Mouse (Mus musculus) hindbrain, embryonic 15.5 days (tissue): ENCODE measurements at regions not wholly inside any gene's neighbourhood (a gene's known extent, or its start where the extent isn't known, plus 50 kb on each side); places are given as distances from the start of the nearest gene placed in this dataset.

Experiments
- ATAC-seq: fragments of 200-750 bp; cut with Nextera tagmentation; 2 replicates; pipeline ENCODE4 v1.8.0; 2017; ENCODE audit warnings: low read depth, moderate number of reproducible peaks, moderate TSS enrichment; ENCODE audit not compliant: low FRiP score
- H3K27ac ChIP-seq: fragments of 300-500 bp; sonication (generic); replicated peaks from 2 replicates; pipeline ENCODE4 v1.5.1; 2015; ENCODE audit warnings: mild to moderate bottlenecking, inconsistent platforms
- H3K27me3 ChIP-seq: fragments of 300-500 bp; sonication (generic); 2 replicates; pipeline ENCODE4 v1.6.1; 2015; ENCODE audit warnings: control low read depth, inconsistent platforms
- H3K36me3 ChIP-seq: fragments of 300-500 bp; sonication (generic); 2 replicates; pipeline ENCODE4 v1.6.1; 2015; ENCODE audit warnings: control low read depth, inconsistent platforms
- H3K4me1 ChIP-seq: fragments of 300-500 bp; sonication (generic); replicated peaks from 2 replicates; pipeline ENCODE4 v1.6.1; 2015; ENCODE audit warnings: control low read depth, inconsistent platforms
- H3K4me2 ChIP-seq: fragments of 300-500 bp; sonication (generic); 2 replicates; pipeline ENCODE4 v1.6.1; 2015; ENCODE audit warnings: moderate library complexity, mild to moderate bottlenecking, inconsistent platforms
- H3K4me3 ChIP-seq: fragments of 300-500 bp; sonication (generic); 2 replicates; pipeline ENCODE4 v1.5.1; 2015; ENCODE audit warnings: mild to moderate bottlenecking, inconsistent platforms
- H3K9ac ChIP-seq: fragments of 300-500 bp; sonication (generic); 2 replicates; pipeline ENCODE4 v1.6.1; 2015; ENCODE audit warnings: inconsistent platforms
- H3K9me3 ChIP-seq: fragments of 300-500 bp; sonication (generic); 2 replicates; pipeline ENCODE4 v1.6.1; 2016; ENCODE audit warnings: control low read depth, inconsistent platforms
- WGBS: fragments of 180-500 bp; shearing (Covaris S2); methylation state at CpG from one replicate; pipeline ENCODE4 v1.1.7; 2015; 5-methylcytosine and 5-hydroxymethylcytosine counted together

GRCm38 (mm10) chr5:53384026-53384425 is 81.9 kb upstream of the Rbpj start:
- Histone ChIP-seq H3K36me3 (no peaks in the 10 kb centered on the region), H3K27ac (no peak overlapping the region), H3K4me3 (no peak overlapping the region), H3K9me3 (no peaks in the 10 kb centered on the region), H3K9ac (no peak overlapping the region), H3K4me1 (0 out of 2 replicates have a peak, but pooled peaks cover 6% of the 10 kb centered on the region), H3K27me3 (no peaks in the 10 kb centered on the region), H3K4me2 (no peak overlapping the region)
- ATAC-seq = no peak
- WGBS = 84% methylated on average over 7 of the region's 7 CpGs

GRCm38 (mm10) chr5:53385513-53386148 is 80.3 kb upstream of the Rbpj start:
- 89% methylated on average over 3 of the region's 3 CpGs for WGBS
- no peaks in the 10 kb centered on the region for H3K36me3 ChIP-seq
- ATAC-seq = no peak

GRCm38 (mm10) chr5:53393571-53393970 is 72.4 kb upstream of the Rbpj start:
- WGBS = 88% methylated on average over 2 of the region's 2 CpGs

More at GRCm38 (mm10) chr5:53385513-53386148, 80.3 kb upstream of the Rbpj start:
- H3K9ac ChIP-seq = no peak overlapping the region
- no peak overlapping the region for H3K27ac ChIP-seq
- no peak overlapping the region for H3K4me3 ChIP-seq
- H3K4me2 ChIP-seq = no peak overlapping the region
- H3K27me3 ChIP-seq = no peaks in the 10 kb centered on the region
- H3K4me1 ChIP-seq = no peaks in the 10 kb centered on the region
- no peaks in the 10 kb centered on the region for H3K9me3 ChIP-seq

GRCm38 (mm10) chr5:53394560-53394959 is 71.4 kb upstream of the Rbpj start:
- H3K36me3 ChIP-seq = no peaks in the 10 kb centered on the region
- no peak overlapping the region for H3K4me3 ChIP-seq
- WGBS = 93% methylated on average over 3 of the region's 3 CpGs
- no peak overlapping the region for H3K9ac ChIP-seq
- H3K27ac ChIP-seq = no peak overlapping the region
- H3K4me1 ChIP-seq = no peaks in the 10 kb centered on the region
- no peaks in the 10 kb centered on the region for H3K9me3 ChIP-seq
- no peaks in the 10 kb centered on the region for H3K27me3 ChIP-seq
- no peak for ATAC-seq
- H3K4me2 ChIP-seq = no peak overlapping the region

More at GRCm38 (mm10) chr5:53393571-53393970, 72.4 kb upstream of the Rbpj start:
- Histone ChIP-seq H3K27ac (no peak overlapping the region), H3K27me3 (no peaks in the 10 kb centered on the region), H3K4me3 (no peak overlapping the region), H3K4me1 (no peaks in the 10 kb centered on the region), H3K4me2 (no peak overlapping the region), H3K36me3 (no peaks in the 10 kb centered on the region), H3K9me3 (no peaks in the 10 kb centered on the region), H3K9ac (no peak overlapping the region)
- ATAC-seq = no peak

- 92% methylated on average over 8 of the region's 8 CpGs for WGBS
- H3K27ac ChIP-seq = no peak overlapping the region
- H3K4me2 ChIP-seq = no peak overlapping the region
- no peaks in the 10 kb centered on the region for H3K27me3 ChIP-seq
- H3K4me1 ChIP-seq = no peaks in the 10 kb centered on the region
- H3K9me3 ChIP-seq = no peaks in the 10 kb centered on the region
- ATAC-seq = no peak
- no peak overlapping the region for H3K4me3 ChIP-seq
- H3K9ac ChIP-seq = no peak overlapping the region
- H3K36me3 ChIP-seq = no peaks in the 10 kb centered on the region
These were observed 67.4 kb upstream of the Rbpj start for GRCm38 (mm10) chr5:53398428-53399058.

- WGBS = 74% methylated on average over 4 of the region's 4 CpGs
- no peak overlapping the region for H3K4me3 ChIP-seq
- H3K4me1 ChIP-seq = no peaks in the 10 kb centered on the region
- H3K27ac ChIP-seq = no peak overlapping the region
- ATAC-seq = no peak
- H3K27me3 ChIP-seq = no peaks in the 10 kb centered on the region
- H3K9me3 ChIP-seq = no peaks in the 10 kb centered on the region
- no peaks in the 10 kb centered on the region for H3K36me3 ChIP-seq
- no peak overlapping the region for H3K4me2 ChIP-seq
- H3K9ac ChIP-seq = no peak overlapping the region
These were observed 64.9 kb upstream of the Rbpj start for GRCm38 (mm10) chr5:53401093-53401492.

GRCm38 (mm10) chr5:53402022-53402421 is 63.9 kb upstream of the Rbpj start:
- no peak overlapping the region for H3K4me3 ChIP-seq
- no peaks in the 10 kb centered on the region for H3K36me3 ChIP-seq
- H3K27ac ChIP-seq = no peak overlapping the region
- ATAC-seq = no peak
- H3K9me3 ChIP-seq = no peaks in the 10 kb centered on the region
- 90% methylated on average over 4 of the region's 4 CpGs for WGBS
- H3K4me1 ChIP-seq = no peaks in the 10 kb centered on the region
- H3K27me3 ChIP-seq = no peaks in the 10 kb centered on the region
- no peak overlapping the region for H3K9ac ChIP-seq
- H3K4me2 ChIP-seq = no peak overlapping the region

GRCm38 (mm10) chr5:53402619-53403151 is 63.3 kb upstream of the Rbpj start:
- Histone ChIP-seq H3K9ac (no peak overlapping the region), H3K4me2 (no peak overlapping the region), H3K4me3 (no peak overlapping the region), H3K27me3 (no peaks in the 10 kb centered on the region), H3K9me3 (no peaks in the 10 kb centered on the region), H3K4me1 (no peaks in the 10 kb centered on the region), H3K27ac (no peak overlapping the region), H3K36me3 (no peaks in the 10 kb centered on the region)
- ATAC-seq = no peak
- 87% methylated on average over 9 of the region's 9 CpGs for WGBS

- Histone ChIP-seq H3K4me1 (no peaks in the 10 kb centered on the region), H3K9me3 (no peaks in the 10 kb centered on the region), H3K4me3 (no peak overlapping the region), H3K27me3 (no peaks in the 10 kb centered on the region), H3K36me3 (no peaks in the 10 kb centered on the region), H3K27ac (no peak overlapping the region), H3K4me2 (no peak overlapping the region), H3K9ac (no peak overlapping the region)
- no peak for ATAC-seq
- 69% methylated on average over 5 of the region's 5 CpGs for WGBS
These were observed 60.0 kb upstream of the Rbpj start for GRCm38 (mm10) chr5:53405929-53406328.

GRCm38 (mm10) chr5:53407646-53408045 is 58.3 kb upstream of the Rbpj start:
- no peak overlapping the region for H3K4me2 ChIP-seq
- H3K9ac ChIP-seq = no peak overlapping the region
- no peak for ATAC-seq
- no peaks in the 10 kb centered on the region for H3K36me3 ChIP-seq
- H3K27me3 ChIP-seq = no peaks in the 10 kb centered on the region
- H3K27ac ChIP-seq = no peak overlapping the region
- no peaks in the 10 kb centered on the region for H3K9me3 ChIP-seq
- no peaks in the 10 kb centered on the region for H3K4me1 ChIP-seq
- no peak overlapping the region for H3K4me3 ChIP-seq
- WGBS = 97% methylated on average over 2 of the region's 2 CpGs

- Histone ChIP-seq H3K27me3 (no peaks in the 10 kb centered on the region), H3K4me2 (no peak overlapping the region), H3K9me3 (no peaks in the 10 kb centered on the region), H3K4me1 (no peaks in the 10 kb centered on the region), H3K9ac (no peak overlapping the region), H3K4me3 (no peak overlapping the region), H3K36me3 (no peaks in the 10 kb centered on the region), H3K27ac (no peak overlapping the region)
- WGBS = 84% methylated on average over 2 of the region's 2 CpGs
- ATAC-seq = no peak
These were observed 57.7 kb upstream of the Rbpj start for GRCm38 (mm10) chr5:53408235-53408634.

GRCm38 (mm10) chr5:53409740-53410139 is 56.2 kb upstream of the Rbpj start:
- Histone ChIP-seq H3K9ac (no peak overlapping the region), H3K4me1 (no peaks in the 10 kb centered on the region), H3K27ac (no peak overlapping the region), H3K4me2 (no peak overlapping the region), H3K9me3 (no peaks in the 10 kb centered on the region), H3K36me3 (no peaks in the 10 kb centered on the region), H3K4me3 (no peak overlapping the region), H3K27me3 (no peaks in the 10 kb centered on the region)
- 82% methylated on average over 3 of the region's 3 CpGs for WGBS
- ATAC-seq = no peak
